Mouse (Mus musculus) liver, embryonic 12.5 days (tissue): ENCODE measurements around the gene Hist1h2ab. TPM values are rescaled to one million over a fixed set of nuclear protein-coding genes. Genes with fewer than 3 reads are reported as not detected.
"Not testable (repeated sequence)": the region's sequence is repeated elsewhere in the genome, so short reads cannot be mapped to it uniquely, and the experiment has no call there.

Source experiments
- ATAC-seq: fragments of 200-750 bp; cut with Nextera tagmentation; 2 replicates; pipeline ENCODE4 v1.8.0; 2017; ENCODE audit warnings: moderate number of reproducible peaks, mild to moderate bottlenecking, moderate library complexity
- H3K27ac ChIP-seq: fragments of 300-500 bp; sonication (generic); 2 replicates; pipeline ENCODE4 v1.5.1; 2016; ENCODE audit warnings: mild to moderate bottlenecking
- H3K27me3 ChIP-seq: fragments of 300-500 bp; sonication (generic); replicated peaks from 2 replicates; pipeline ENCODE4 v1.6.1; 2016; ENCODE audit warnings: mild to moderate bottlenecking, moderate library complexity
- H3K36me3 ChIP-seq: fragments of 300-500 bp; sonication (generic); 2 replicates; pipeline ENCODE4 v1.6.1; 2016; ENCODE audit warnings: mild to moderate bottlenecking, moderate library complexity
- H3K4me1 ChIP-seq: fragments of 300-500 bp; sonication (generic); 2 replicates; pipeline ENCODE4 v1.6.1; 2016
- H3K4me2 ChIP-seq: fragments of 300-500 bp; sonication (generic); 2 replicates; pipeline ENCODE4 v1.6.1; 2016; ENCODE audit warnings: mild to moderate bottlenecking, moderate library complexity
- H3K4me3 ChIP-seq: fragments of 300-500 bp; sonication (generic); 2 replicates; pipeline ENCODE4 v1.5.1; 2016; ENCODE audit warnings: mild to moderate bottlenecking, moderate library complexity
- H3K9ac ChIP-seq: fragments of 300-500 bp; sonication (generic); 2 replicates; pipeline ENCODE4 v1.6.1; 2016; ENCODE audit warnings: mild to moderate bottlenecking, moderate library complexity
- H3K9me3 ChIP-seq: fragments of 300-500 bp; sonication (generic); replicated peaks from 2 replicates; pipeline ENCODE4 v1.6.1; 2016; ENCODE audit warnings: mild to moderate bottlenecking, moderate library complexity
- WGBS: fragments of 180-500 bp; shearing (Covaris S2); methylation state at CpG from one replicate; pipeline ENCODE4 v1.1.7; 2016; ENCODE audit not compliant: insufficient replicate concordance; 5-methylcytosine and 5-hydroxymethylcytosine counted together
- polyA plus RNA-seq: library from polyadenylated mRNA; unstranded; fragments of >200 nt; fragmentation: Nextera tagmentation; extraction: Ambion mirVana; gene quantifications from 2 replicates; pipeline ENCODE4 v1.2.1, GENCODE M21; 2016

Hist1h2ab gene
- polyA plus RNA-seq, 1 experiment from 2014 or later, result 70.3 TPM

GRCm38 (mm10) chr13:23759251-23759771, 8.4 kb downstream of the Hist1h2ab start:
- 86% methylated on average over 3 of the region's 3 CpGs for WGBS
- H3K9ac ChIP-seq, result peak overlapping the region; percentile 85
- H3K4me3 ChIP-seq, result peak overlapping the region; percentile 63; the same call in 1 of the 2 replicates
- no peaks in the 10 kb centered on the region for H3K36me3 ChIP-seq
- no peak for ATAC-seq
- H3K4me1 ChIP-seq, result peaks cover 69% of the 10 kb centered on the region
- H3K27me3 ChIP-seq, result no peaks in the 10 kb centered on the region
- no peaks in the 10 kb centered on the region for H3K9me3 ChIP-seq
- peak overlapping the region; percentile 90 for H3K4me2 ChIP-seq
- H3K27ac ChIP-seq, result peak overlapping the region; percentile 99

GRCm38 (mm10) chr13:23759916-23760239, 9.0 kb downstream of the Hist1h2ab start:
- Histone ChIP-seq H3K27me3 (no peaks in the 10 kb centered on the region), H3K9me3 (no peaks in the 10 kb centered on the region), H3K36me3 (no peaks in the 10 kb centered on the region), H3K4me2 (peak overlapping the region; percentile 90), H3K4me1 (peaks cover 75% of the 10 kb centered on the region), H3K4me3 (peak overlapping the region; percentile 63), H3K9ac (peak overlapping the region; percentile 85), H3K27ac (peak overlapping the region; percentile 99)
- ATAC-seq, result no peak
- 43% methylated on average over 1 of the region's 1 CpGs for WGBS

- peak overlapping the region; percentile 63 for H3K4me3 ChIP-seq
- H3K36me3 ChIP-seq, result no peaks in the 10 kb centered on the region
- peaks cover 75% of the 10 kb centered on the region for H3K4me1 ChIP-seq
- H3K9ac ChIP-seq, result peak overlapping the region; percentile 85
- under 1% methylated on average over 22 of the region's 27 CpGs for WGBS
- peak overlapping the region; percentile 99 for H3K27ac ChIP-seq
- no peaks in the 10 kb centered on the region for H3K9me3 ChIP-seq
- H3K4me2 ChIP-seq, result peak overlapping the region; percentile 90
- H3K27me3 ChIP-seq, result no peaks in the 10 kb centered on the region
- no peak for ATAC-seq
These were observed 9.5 kb downstream of the Hist1h2ab start for GRCm38 (mm10) chr13:23760240-23760971.

GRCm38 (mm10) chr13:23760972-23761864, 10.3 kb downstream of the Hist1h2ab start, which contains the start of gene Hist1h4a:
Gene Hist1h4a, minus strand, starts transcription at chr13:23761230.
- peaks cover 73% of the 10 kb centered on the region for H3K4me1 ChIP-seq
- H3K9me3 ChIP-seq, result no peaks in the 10 kb centered on the region
- H3K9ac ChIP-seq, result peak within 1 kb of the TSS; percentile 92
- no peaks in the 10 kb centered on the region for H3K27me3 ChIP-seq
- peak within 1 kb of the TSS; percentile 90 for H3K4me2 ChIP-seq
- peak within 1 kb of the TSS; percentile 99 for H3K27ac ChIP-seq
- peak within 1 kb of the TSS; percentile 63 for H3K4me3 ChIP-seq
- WGBS, result under 1% methylated on average over 69 of the region's 72 CpGs
- H3K36me3 ChIP-seq, result no peaks in the 10 kb centered on the region
- peak; percentile 64 for ATAC-seq

DNA sequence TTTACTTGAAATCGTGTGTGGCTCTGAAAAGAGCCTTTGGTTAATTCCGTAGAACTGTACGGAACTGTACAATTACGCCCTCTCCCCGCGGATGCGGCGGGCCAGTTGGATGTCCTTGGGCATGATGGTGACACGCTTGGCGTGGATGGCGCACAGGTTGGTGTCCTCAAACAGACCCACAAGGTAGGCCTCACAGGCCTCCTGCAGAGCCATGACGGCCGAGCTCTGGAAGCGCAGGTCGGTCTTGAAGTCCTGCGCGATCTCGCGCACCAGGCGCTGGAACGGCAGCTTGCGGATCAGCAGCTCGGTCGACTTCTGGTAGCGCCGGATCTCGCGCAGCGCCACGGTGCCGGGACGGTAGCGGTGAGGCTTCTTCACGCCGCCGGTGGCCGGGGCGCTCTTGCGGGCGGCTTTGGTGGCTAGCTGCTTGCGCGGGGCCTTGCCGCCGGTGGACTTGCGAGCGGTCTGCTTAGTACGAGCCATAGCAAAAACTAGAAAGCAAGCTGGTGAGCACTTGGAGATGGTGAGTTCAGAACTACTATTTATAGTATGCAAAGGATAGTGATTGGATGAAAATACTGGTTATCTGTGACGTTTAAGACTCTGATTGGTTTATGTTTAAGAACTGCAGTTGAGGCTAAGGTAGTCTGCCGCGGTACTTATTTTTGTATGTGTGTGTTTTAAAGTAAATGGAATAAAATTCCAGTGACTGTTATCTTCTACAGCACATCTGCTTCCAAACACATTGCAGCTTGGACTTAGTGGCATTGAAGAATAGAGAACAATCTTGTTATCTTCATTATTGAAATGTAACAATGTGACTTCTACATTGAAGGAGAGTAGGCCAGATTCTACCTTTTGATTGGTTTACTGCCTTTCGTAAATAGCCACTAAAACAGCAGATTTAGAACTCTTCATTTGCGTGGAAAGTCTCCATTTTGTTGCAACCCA, 11.2 kb downstream of the Hist1h2ab start, which contains the start of gene Hist1h3a:
Hist1h3a (minus strand) TSS at position 516 of the 951 bp plus-strand sequence.
- Histone ChIP-seq H3K27ac (peak within 1 kb of the TSS; percentile 99), H3K9ac (peak within 1 kb of the TSS; percentile 92), H3K4me3 (peak within 1 kb of the TSS; percentile 63), H3K4me1 (peaks cover 79% of the 10 kb centered on the region), H3K4me2 (peak within 1 kb of the TSS; percentile 90)
- not testable (repeated sequence) for H3K27me3 ChIP-seq, H3K9me3 ChIP-seq, H3K36me3 ChIP-seq
- ATAC-seq, result peak; percentile 59
- under 1% methylated on average over 32 of the region's 52 CpGs for WGBS

DNA sequence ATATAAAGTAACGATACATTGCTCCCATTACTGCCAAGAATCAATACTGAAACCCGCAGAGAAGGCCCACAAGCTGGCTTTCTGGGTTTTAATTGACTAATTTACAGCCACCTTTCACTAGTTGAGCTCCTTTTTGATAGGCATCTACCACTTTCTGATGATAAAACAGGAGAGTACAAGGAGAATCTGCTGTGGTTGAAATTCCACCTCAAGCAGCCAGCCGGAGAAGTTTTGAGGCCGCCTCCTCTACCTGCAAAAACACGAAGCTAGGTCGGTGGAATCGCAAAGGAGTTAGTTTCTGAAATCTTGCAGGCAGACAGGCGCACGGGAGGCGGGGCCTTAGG, 12.3 kb downstream of the Hist1h2ab start:
- Histone ChIP-seq H3K4me1 (peaks cover 68% of the 10 kb centered on the region), H3K9me3 (no peaks in the 10 kb centered on the region), H3K4me3 (peak overlapping the region; percentile 63), H3K27me3 (no peaks in the 10 kb centered on the region), H3K9ac (peak overlapping the region; percentile 92), H3K27ac (peak overlapping the region; percentile 99), H3K4me2 (peak overlapping the region; percentile 90), H3K36me3 (no peaks in the 10 kb centered on the region)
- ATAC-seq, result no peak
- WGBS, result under 1% methylated on average over 10 of the region's 10 CpGs

- peak within 1 kb of the TSS; percentile 92 for H3K9ac ChIP-seq
- WGBS, result 2% methylated on average over 34 of the region's 34 CpGs
- H3K9me3 ChIP-seq, result no peaks in the 10 kb centered on the region
- peak within 1 kb of the TSS; percentile 63 for H3K4me3 ChIP-seq
- no peaks in the 10 kb centered on the region for H3K27me3 ChIP-seq
- no peaks in the 10 kb centered on the region for H3K36me3 ChIP-seq
- peaks cover 65% of the 10 kb centered on the region for H3K4me1 ChIP-seq
- peak within 1 kb of the TSS; percentile 90 for H3K4me2 ChIP-seq
- ATAC-seq, result peak; percentile 47
- peak within 1 kb of the TSS; percentile 99 for H3K27ac ChIP-seq
These were observed 12.8 kb downstream of the Hist1h2ab start, which contains the start of gene Hist1h1a for GRCm38 (mm10) chr13:23763586-23764323. Gene Hist1h1a, plus strand, starts transcription at chr13:23763666.

GRCm38 (mm10) chr13:23764324-23765171, 13.6 kb downstream of the Hist1h2ab start:
- H3K4me2 ChIP-seq, result peak overlapping the region; percentile 90
- H3K4me1 ChIP-seq, result peaks cover 62% of the 10 kb centered on the region
- H3K4me3 ChIP-seq, result peak overlapping the region; percentile 63
- H3K27me3 ChIP-seq, result no peaks in the 10 kb centered on the region
- H3K9ac ChIP-seq, result peak overlapping the region; percentile 92
- H3K9me3 ChIP-seq, result no peaks in the 10 kb centered on the region
- WGBS, result 20% methylated on average over 12 of the region's 12 CpGs
- peak overlapping the region; percentile 99 for H3K27ac ChIP-seq
- H3K36me3 ChIP-seq, result no peaks in the 10 kb centered on the region
- peak; percentile 44 for ATAC-seq

DNA sequence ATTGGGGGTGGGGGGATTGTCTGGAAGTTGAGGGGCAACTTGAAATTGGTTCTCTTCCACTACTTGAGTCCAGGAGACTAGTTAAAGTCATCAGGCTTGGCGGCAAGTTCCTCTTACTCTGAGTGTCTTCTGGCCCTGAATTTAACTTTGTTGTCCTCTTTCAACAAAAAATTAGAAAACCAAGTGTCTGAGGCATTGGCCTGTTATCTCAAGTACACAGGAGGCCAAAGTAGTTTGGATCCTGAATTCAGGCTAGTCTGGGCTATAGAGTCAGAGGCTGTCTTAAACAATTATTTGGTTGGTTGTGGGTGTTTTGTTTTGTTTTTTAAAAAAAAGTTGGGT, 14.2 kb downstream of the Hist1h2ab start:
- Histone ChIP-seq H3K27me3 (no peaks in the 10 kb centered on the region), H3K36me3 (no peaks in the 10 kb centered on the region), H3K4me3 (peak overlapping the region; percentile 63), H3K9me3 (no peaks in the 10 kb centered on the region), H3K27ac (peak overlapping the region; percentile 99), H3K9ac (peak overlapping the region; percentile 92), H3K4me1 (peaks cover 62% of the 10 kb centered on the region), H3K4me2 (peak overlapping the region; percentile 90)
- no peak for ATAC-seq
- 12% methylated on average over 1 of the region's 1 CpGs for WGBS

GRCm38 (mm10) chr13:23766772-23767171, 15.8 kb downstream of the Hist1h2ab start:
- H3K36me3 ChIP-seq, result no peaks in the 10 kb centered on the region
- no peaks in the 10 kb centered on the region for H3K27me3 ChIP-seq
- H3K27ac ChIP-seq, result peak overlapping the region; percentile 51; the same call in 1 of the 2 replicates
- peaks cover 54% of the 10 kb centered on the region for H3K4me1 ChIP-seq
- 0 out of 2 replicates have a peak overlapping the region, but pooled peaks have one; percentile 14 for H3K9ac ChIP-seq
- no peak for ATAC-seq
- H3K4me3 ChIP-seq, result no peak overlapping the region
- H3K4me2 ChIP-seq, result no peak overlapping the region
- H3K9me3 ChIP-seq, result no peaks in the 10 kb centered on the region
